Mouse (Mus musculus): Measurements from ENCODE around the gene Ccr1l1.

Gene Ccr1l1

GRCm38 (mm10) chr9:123957911-123958413 is 20.2 kb downstream of the Ccr1l1 start:
- no peak for DNase-seq (ENCODE audit: low spot score)

GRCm38 (mm10) chr9:123956892-123957291 is 21.3 kb downstream of the Ccr1l1 start:
- DNase-seq (ENCODE audit: low spot score): no peak

- DNase-seq (ENCODE audit: low spot score): no peak
Observed at GRCm38 (mm10) chr9:123953551-123953950, 24.7 kb downstream of the Ccr1l1 start.

GRCm38 (mm10) chr9:123951176-123951575 is 27.0 kb downstream of the Ccr1l1 start:
- no peak for DNase-seq (ENCODE audit: low spot score)

- no peak for DNase-seq (ENCODE audit: low spot score)
Observed at GRCm38 (mm10) chr9:123949432-123949831, 28.8 kb downstream of the Ccr1l1 start.

- no peak for DNase-seq (ENCODE audit: low spot score)
Observed at GRCm38 (mm10) chr9:123947815-123948214, 30.4 kb downstream of the Ccr1l1 start.

GRCm38 (mm10) chr9:123942025-123942424 is 36.2 kb downstream of the Ccr1l1 start:
- no peak for DNase-seq (ENCODE audit: low spot score)

GRCm38 (mm10) chr9:123941316-123941715 is 36.9 kb downstream of the Ccr1l1 start:
- DNase-seq (ENCODE audit: low spot score): no peak

- DNase-seq (ENCODE audit: low spot score): no peak
Observed at GRCm38 (mm10) chr9:123940628-123941027, 37.6 kb downstream of the Ccr1l1 start.

- DNase-seq (ENCODE audit: low spot score): no peak
Observed at GRCm38 (mm10) chr9:123940168-123940567, 38.0 kb downstream of the Ccr1l1 start.

GRCm38 (mm10) chr9:123937989-123938388 is 40.2 kb downstream of the Ccr1l1 start:
- DNase-seq (ENCODE audit: low spot score): no peak

- DNase-seq (ENCODE audit: low spot score): no peak
Observed at GRCm38 (mm10) chr9:123936604-123937280, 41.5 kb downstream of the Ccr1l1 start.

GRCm38 (mm10) chr9:123935776-123936175 is 42.4 kb downstream of the Ccr1l1 start:
- DNase-seq (ENCODE audit: low spot score): no peak

GRCm38 (mm10) chr9:123935346-123935745 is 42.9 kb downstream of the Ccr1l1 start:
- DNase-seq (ENCODE audit: low spot score): no peak

- no peak for DNase-seq (ENCODE audit: low spot score)
Observed at GRCm38 (mm10) chr9:123933716-123934445, 44.3 kb downstream of the Ccr1l1 start.

GRCm38 (mm10) chr9:123932911-123933675 is 45.1 kb downstream of the Ccr1l1 start:
- DNase-seq (ENCODE audit: low spot score): no peak

- no peak for DNase-seq (ENCODE audit: low spot score)
Observed at GRCm38 (mm10) chr9:123931761-123932700, 46.2 kb downstream of the Ccr1l1 start.

- no peak for DNase-seq (ENCODE audit: low spot score)
Observed at GRCm38 (mm10) chr9:123930926-123931325, 47.3 kb downstream of the Ccr1l1 start.

- no peak for DNase-seq (ENCODE audit: low spot score)
Observed at GRCm38 (mm10) chr9:123930476-123930875, 47.7 kb downstream of the Ccr1l1 start.

- no peak for DNase-seq (ENCODE audit: low spot score)
Observed at GRCm38 (mm10) chr9:123929936-123930335, 48.3 kb downstream of the Ccr1l1 start.

GRCm38 (mm10) chr9:123928759-123929246 is 49.4 kb downstream of the Ccr1l1 start:
- no peak for DNase-seq (ENCODE audit: low spot score)
